Mouse (Mus musculus) limb, embryonic 14.5 days (tissue): ENCODE measurements around the gene Pde1a. TPM values are rescaled to one million over a fixed set of nuclear protein-coding genes. Genes with fewer than 3 reads are reported as not detected.
A peak's percentile ranks its signal among the peaks of the same experiment; 100 is the strongest.

Experiments
- ATAC-seq: fragments of 200-750 bp; cut with Nextera tagmentation; 2 replicates; pipeline ENCODE4 v1.8.0; 2017; ENCODE audit warnings: low read depth, moderate number of reproducible peaks, moderate TSS enrichment; ENCODE audit not compliant: low FRiP score
- DNase-seq: peaks from one replicate; pipeline ENCODE4 v3.0.0-alpha.2; 2015; ENCODE audit warnings: low spot score
- H3K27ac ChIP-seq: fragments of 300-500 bp; sonication (generic); replicated peaks from 2 replicates; pipeline ENCODE4 v1.5.1; 2014; ENCODE audit warnings: low read depth, mild to moderate bottlenecking, low read length, moderate library complexity, mixed read lengths
- H3K27me3 ChIP-seq: fragments of 300-500 bp; sonication (generic); 2 replicates; pipeline ENCODE4 v1.6.1; 2014; ENCODE audit warnings: low read length, mixed read lengths; ENCODE audit not compliant: control insufficient read depth, insufficient read depth
- H3K36me3 ChIP-seq: fragments of 300-500 bp; sonication (generic); 2 replicates; pipeline ENCODE4 v1.6.1; 2014; ENCODE audit warnings: mild to moderate bottlenecking, low read length, moderate library complexity, mixed read lengths; ENCODE audit not compliant: control insufficient read depth, insufficient read depth
- H3K4me1 ChIP-seq: fragments of 300-500 bp; sonication (generic); 2 replicates; pipeline ENCODE4 v1.6.1; 2014; ENCODE audit warnings: antibody characterized with exemption, low read length, mixed read lengths; ENCODE audit not compliant: control insufficient read depth, insufficient read depth
- H3K4me2 ChIP-seq: fragments of 300-500 bp; sonication (generic); replicated peaks from 2 replicates; pipeline ENCODE4 v1.6.1; 2014; ENCODE audit warnings: low read depth, mild to moderate bottlenecking, low read length, moderate library complexity; ENCODE audit not compliant: severe bottlenecking
- H3K4me3 ChIP-seq: fragments of 300-500 bp; sonication (generic); replicated peaks from 2 replicates; pipeline ENCODE4 v1.5.1; 2014; ENCODE audit warnings: low read length
- H3K9ac ChIP-seq: fragments of 300-500 bp; sonication (generic); 2 replicates; pipeline ENCODE4 v1.6.1; 2014; ENCODE audit warnings: mild to moderate bottlenecking, low read depth, low read length, moderate library complexity; ENCODE audit not compliant: severe bottlenecking
- H3K9me3 ChIP-seq: fragments of 300-500 bp; sonication (generic); 2 replicates; pipeline ENCODE4 v1.6.1; 2016; ENCODE audit warnings: low read length; ENCODE audit not compliant: control insufficient read depth
- POLR2A ChIP-seq: fragments of 200-500 bp; IDR thresholded peaks from 2 replicates; pipeline ENCODE4 v1.8.0; 2012; ENCODE audit warnings: inconsistent platforms, mild to moderate bottlenecking, moderate library complexity, borderline replicate concordance; ENCODE audit not compliant: insufficient read depth, insufficient read length; ENCODE audit errors: extremely low read depth
- WGBS: fragments of 180-500 bp; shearing (Covaris S2); extraction: QIAGEN DNeasy Blood & Tissue Kit; methylation state at CpG from one replicate; pipeline ENCODE4 v1.1.7; 2014; 5-methylcytosine and 5-hydroxymethylcytosine counted together
- polyA plus RNA-seq, 2 experiments: library from polyadenylated mRNA; depleted of rRNA in 1 of 2; stranded (reverse) in 1 of 2; unstranded in 1 of 2; fragments of >200 nt; fragmentation: Nextera tagmentation in 1 of 2; extraction: Ambion mirVana in 1 of 2; gene quantifications; 2 replicates each; pipeline versions ENCODE4 v1.2.1 to v1.2.3; 2012 to 2014

Pde1a gene
- polyA plus RNA-seq, 2 experiments = 3.0 to 5.6 TPM

DNA sequence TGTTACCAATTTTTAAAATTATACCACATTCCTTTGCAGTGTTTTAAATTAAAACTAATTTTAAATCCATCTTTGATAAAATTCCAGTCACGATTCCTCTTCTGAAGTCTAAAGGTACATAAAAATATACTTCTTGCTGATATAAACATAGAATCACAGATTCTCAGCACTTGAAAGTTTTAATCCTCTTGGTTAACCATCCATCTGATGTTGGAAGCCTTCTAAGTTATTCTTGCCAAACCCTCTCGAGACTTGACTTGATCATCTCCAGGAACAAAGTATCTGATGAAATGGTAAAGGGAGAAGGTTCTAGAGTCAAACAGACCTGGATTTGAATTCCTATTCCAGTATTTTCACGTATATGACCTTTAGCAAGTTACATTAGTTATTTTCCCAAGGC is 28.9 kb upstream of the Pde1a start:
- no peaks in the 10 kb centered on the region for H3K27me3 ChIP-seq
- WGBS = 87% methylated on average over 3 of the region's 3 CpGs
- H3K4me2 ChIP-seq = no peak overlapping the region
- TF ChIP-seq POLR2A = no peak
- H3K9me3 ChIP-seq = no peaks in the 10 kb centered on the region
- ATAC-seq (no peak), DNase-seq (no peak)
- H3K4me1 ChIP-seq = no peaks in the 10 kb centered on the region
- H3K27ac ChIP-seq = no peak overlapping the region
- no peak overlapping the region for H3K4me3 ChIP-seq
- H3K36me3 ChIP-seq = no peaks in the 10 kb centered on the region
- H3K9ac ChIP-seq = no peak overlapping the region

DNA sequence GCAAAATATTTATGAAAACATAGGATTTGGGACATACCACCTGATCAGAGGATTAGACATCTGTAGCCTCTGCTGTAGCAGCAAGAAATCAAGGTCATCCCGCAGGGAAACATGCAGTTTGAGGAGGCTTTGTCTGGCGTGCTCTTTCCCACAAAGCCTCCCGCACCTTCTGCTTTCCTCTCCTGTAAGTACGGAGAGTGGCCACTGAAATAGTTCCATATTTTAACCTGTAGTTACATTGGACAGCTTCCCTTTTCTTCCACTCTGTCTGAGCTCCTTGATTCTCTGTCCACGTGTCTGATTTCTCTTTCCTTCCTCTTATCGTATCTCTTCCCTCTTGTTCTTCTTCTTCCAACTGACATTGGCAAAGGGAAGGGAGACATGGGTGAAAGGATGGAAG is 20.8 kb upstream of the Pde1a start:
- no peak overlapping the region for H3K9ac ChIP-seq
- no peak overlapping the region for H3K4me3 ChIP-seq
- H3K27ac ChIP-seq = no peak overlapping the region
- DNase-seq (no peak), ATAC-seq (no peak)
- no peak for TF ChIP-seq POLR2A
- H3K27me3 ChIP-seq = no peaks in the 10 kb centered on the region
- no peaks in the 10 kb centered on the region for H3K9me3 ChIP-seq
- 75% methylated on average over 6 of the region's 6 CpGs for WGBS
- H3K36me3 ChIP-seq = no peaks in the 10 kb centered on the region
- no peak overlapping the region for H3K4me2 ChIP-seq
- no peaks in the 10 kb centered on the region for H3K4me1 ChIP-seq

DNA sequence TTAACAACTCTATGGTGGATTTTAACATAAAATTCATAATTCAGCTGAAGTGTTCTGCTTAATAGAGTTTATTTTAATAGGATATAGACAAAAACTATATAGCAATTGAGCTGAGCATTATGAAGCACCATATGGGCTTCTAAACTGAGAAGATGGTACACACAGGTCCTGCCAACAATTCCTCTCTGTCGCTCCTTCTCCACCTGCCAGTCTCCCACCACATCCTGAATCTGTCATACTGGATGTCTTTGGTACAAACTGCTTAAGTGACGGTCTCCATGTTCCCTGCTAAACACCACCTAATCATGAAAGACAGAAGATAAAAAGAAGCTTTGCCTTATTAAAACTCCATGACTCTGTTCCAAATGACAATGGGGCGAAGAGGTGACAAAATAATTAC is 20.1 kb upstream of the Pde1a start:
- 71% methylated on average over 3 of the region's 3 CpGs for WGBS
- no peak for DNase-seq
- no peak overlapping the region for H3K27ac ChIP-seq
- no peak overlapping the region for H3K9ac ChIP-seq
- no peaks in the 10 kb centered on the region for H3K27me3 ChIP-seq
- H3K36me3 ChIP-seq = no peaks in the 10 kb centered on the region
- no peak for ATAC-seq
- TF ChIP-seq POLR2A = no peak
- H3K9me3 ChIP-seq = no peaks in the 10 kb centered on the region
- no peak overlapping the region for H3K4me2 ChIP-seq
- no peak overlapping the region for H3K4me3 ChIP-seq
- no peaks in the 10 kb centered on the region for H3K4me1 ChIP-seq

DNA sequence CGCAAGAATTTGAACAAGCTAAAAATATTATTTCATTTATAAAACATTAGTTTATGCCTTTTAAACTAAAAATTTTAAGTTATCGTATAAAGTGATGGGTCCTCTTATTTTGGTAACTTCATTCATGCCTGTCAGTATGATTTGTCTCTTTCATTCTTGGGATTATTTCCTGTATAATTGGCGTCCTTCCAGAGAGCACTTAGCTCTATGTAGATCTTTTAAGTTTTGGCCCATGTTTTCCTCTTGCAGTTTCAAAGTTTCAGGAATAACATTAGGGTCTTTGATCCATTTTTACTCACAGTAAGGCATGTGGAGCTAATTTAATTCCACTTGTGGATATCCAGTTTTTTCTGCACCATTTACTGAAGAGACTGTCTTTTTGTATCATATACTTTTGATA is 5.8 kb upstream of the Pde1a start:
- WGBS = 69% methylated on average over 3 of the region's 3 CpGs
- DNase-seq = peak; percentile 19
- no peak for TF ChIP-seq POLR2A

DNA sequence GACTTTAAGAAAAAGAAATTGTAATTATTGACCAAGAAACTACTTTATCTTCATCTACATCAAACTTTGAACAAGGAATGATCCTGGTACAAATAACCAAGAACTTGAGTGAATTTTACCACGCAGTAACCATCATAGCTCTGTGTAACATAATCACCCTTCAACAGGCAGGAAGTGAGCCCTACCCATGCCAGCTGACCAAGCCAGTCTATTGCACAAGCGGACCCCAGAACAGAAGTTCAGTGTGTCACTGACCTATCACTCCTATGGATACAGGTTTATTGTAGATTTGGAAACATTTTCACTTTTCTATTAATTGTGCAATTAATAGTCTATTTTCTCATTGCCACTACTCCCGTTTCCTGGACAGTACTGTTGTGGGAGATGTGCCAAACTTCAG is 3.4 kb upstream of the Pde1a start:
- no peaks in the 10 kb centered on the region for H3K27me3 ChIP-seq
- no peak for TF ChIP-seq POLR2A
- H3K4me1 ChIP-seq = peaks cover 9% of the 10 kb centered on the region
- no peak overlapping the region for H3K27ac ChIP-seq
- H3K9ac ChIP-seq = no peak overlapping the region
- H3K9me3 ChIP-seq = no peaks in the 10 kb centered on the region
- 83% methylated on average over 3 of the region's 3 CpGs for WGBS
- no peak overlapping the region for H3K4me2 ChIP-seq
- DNase-seq (no peak), ATAC-seq (no peak)
- H3K4me3 ChIP-seq = no peak overlapping the region
- H3K36me3 ChIP-seq = no peaks in the 10 kb centered on the region

More for the DNA sequence above, 5.8 kb upstream of the Pde1a start:
- Histone ChIP-seq H3K9me3 (no peaks in the 10 kb centered on the region), H3K4me1 (no peaks in the 10 kb centered on the region), H3K36me3 (no peaks in the 10 kb centered on the region), H3K4me2 (no peak overlapping the region), H3K27ac (no peak overlapping the region), H3K27me3 (no peaks in the 10 kb centered on the region), H3K4me3 (no peak overlapping the region), H3K9ac (no peak overlapping the region)
- ATAC-seq = no peak

DNA sequence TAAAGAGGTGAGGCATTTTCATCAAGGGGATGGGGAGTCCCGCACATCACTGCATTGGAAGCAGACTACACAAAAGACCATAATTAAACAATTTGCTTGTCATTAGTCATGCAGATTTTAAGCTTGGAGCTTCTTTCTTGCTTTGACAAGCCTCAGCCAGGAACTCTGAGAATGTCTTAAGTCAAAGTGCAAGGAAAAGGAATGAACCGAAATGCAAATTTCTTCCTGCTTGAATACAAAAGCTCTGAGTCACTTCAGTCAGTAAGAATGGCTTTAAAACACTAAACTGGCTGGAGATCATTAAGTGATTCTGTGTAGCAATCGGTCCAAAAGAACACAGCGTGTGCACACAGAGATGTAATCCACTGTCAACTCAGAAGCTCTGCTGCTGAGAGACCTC is 2.6 kb downstream of the Pde1a start:
- H3K27ac ChIP-seq = no peak overlapping the region
- ATAC-seq (no peak), DNase-seq (no peak)
- H3K27me3 ChIP-seq = no peaks in the 10 kb centered on the region
- peaks cover 9% of the 10 kb centered on the region for H3K4me1 ChIP-seq
- H3K9ac ChIP-seq = no peak overlapping the region
- H3K4me3 ChIP-seq = no peak overlapping the region
- no peak overlapping the region for H3K4me2 ChIP-seq
- no peak for TF ChIP-seq POLR2A
- no peaks in the 10 kb centered on the region for H3K36me3 ChIP-seq
- H3K9me3 ChIP-seq = no peaks in the 10 kb centered on the region
- WGBS = 53% methylated on average over 4 of the region's 4 CpGs
